Mouse (Mus musculus) myocyte (in vitro differentiated cells): ENCODE data around the gene Foxo3. TPM values are rescaled to one million over a fixed set of nuclear protein-coding genes. Genes with fewer than 3 reads are reported as not detected.
A peak's percentile ranks its signal among the peaks of the same experiment; 100 is the strongest.

Experiments
- H3K27me3 ChIP-seq: one replicate; pipeline ENCODE4 v1.6.1; 2011; ENCODE audit not compliant: control insufficient read depth, insufficient read depth, insufficient read length
- H3K36me3 ChIP-seq: one replicate; pipeline ENCODE4 v1.6.1; 2011; ENCODE audit not compliant: control insufficient read depth, insufficient read depth
- H3K4me2 ChIP-seq: one replicate; pipeline ENCODE4 v1.6.1; 2011; ENCODE audit warnings: low read depth, control low read depth
- H3K4me3 ChIP-seq: one replicate; pipeline ENCODE4 v1.5.1; 2011; ENCODE audit warnings: mild to moderate bottlenecking, control low read depth, moderate library complexity
- H3K79me2 ChIP-seq: one replicate; pipeline ENCODE4 v1.6.1; 2011; ENCODE audit not compliant: control insufficient read depth, insufficient read depth
- H3ac ChIP-seq: one replicate; pipeline ENCODE4 v1.6.1; 2011; ENCODE audit not compliant: control insufficient read depth, insufficient read length
- CEBPB ChIP-seq: IDR thresholded peaks from 2 replicates; pipeline ENCODE4 v1.6.1; 2011; ENCODE audit warnings: mild to moderate bottlenecking, moderate library complexity; ENCODE audit not compliant: poor library complexity, insufficient read depth, severe bottlenecking
- E2F4 ChIP-seq: IDR thresholded peaks from one replicate; pipeline ENCODE4 v1.6.1; 2011; ENCODE audit warnings: mild to moderate bottlenecking, control low read depth, moderate library complexity; ENCODE audit not compliant: insufficient read depth
- MAX ChIP-seq: IDR thresholded peaks from one replicate; pipeline ENCODE4 v1.6.1; 2011; ENCODE audit warnings: low read depth, mild to moderate bottlenecking, control low read depth
- MYOD1 ChIP-seq, 3 experiments: IDR thresholded peaks; one replicate each; pipeline ENCODE4 v1.6.1; 2011; ENCODE audit warnings: control low read depth in 2 of 3, low read depth in 2 of 3, mild to moderate bottlenecking in 2 of 3, moderate library complexity in 1 of 3; ENCODE audit not compliant: insufficient read length in 2 of 3, control insufficient read depth in 1 of 3
- MYOG ChIP-seq, 3 experiments: IDR thresholded peaks; one replicate each; pipeline ENCODE4 v1.6.1; 2011; ENCODE audit warnings: control low read depth in 2 of 3, low read depth in 2 of 3, mild to moderate bottlenecking in 2 of 3; ENCODE audit not compliant: insufficient read length in 2 of 3, control insufficient read depth in 1 of 3, insufficient read depth in 1 of 3
- POLR2A ChIP-seq: IDR thresholded peaks from one replicate; pipeline ENCODE4 v1.6.1; 2011; ENCODE audit warnings: low read depth, mild to moderate bottlenecking, control low read depth, moderate library complexity; ENCODE audit not compliant: insufficient read length
- POLR2AphosphoS2 ChIP-seq: IDR thresholded peaks from one replicate; pipeline ENCODE4 v1.6.1; 2011; ENCODE audit warnings: low read depth, control low read depth; ENCODE audit not compliant: insufficient read length
- REST ChIP-seq: IDR thresholded peaks from one replicate; pipeline ENCODE4 v1.6.1; 2011; ENCODE audit warnings: mild to moderate bottlenecking, control low read depth, moderate library complexity; ENCODE audit not compliant: insufficient read depth, insufficient read length
- SRF ChIP-seq: IDR thresholded peaks from one replicate; pipeline ENCODE4 v1.6.1; 2011; ENCODE audit warnings: low read depth; ENCODE audit not compliant: control insufficient read depth, insufficient read length
- TCF12 ChIP-seq: IDR thresholded peaks from one replicate; pipeline ENCODE4 v1.6.1; 2011; ENCODE audit warnings: mild to moderate bottlenecking, control low read depth; ENCODE audit not compliant: poor library complexity, insufficient read depth, severe bottlenecking
- TCF3 ChIP-seq: IDR thresholded peaks from one replicate; pipeline ENCODE4 v1.6.1; 2011; ENCODE audit warnings: low read depth, control low read depth; ENCODE audit not compliant: insufficient read length
- USF1 ChIP-seq: IDR thresholded peaks from one replicate; pipeline ENCODE4 v1.6.1; 2011; ENCODE audit warnings: low read depth, mild to moderate bottlenecking, control low read depth, moderate library complexity
- polyA plus RNA-seq: library from polyadenylated mRNA; unstranded; fragments of >200 nt; fragmentation: generic; extraction: Trizol; gene quantifications from one replicate; pipeline ENCODE4 v1.2.1, GENCODE M21; 2012; ENCODE audit warnings: missing spikeins

Gene Foxo3
- polyA plus RNA-seq, 1 experiment, result 11.2 TPM

DNA sequence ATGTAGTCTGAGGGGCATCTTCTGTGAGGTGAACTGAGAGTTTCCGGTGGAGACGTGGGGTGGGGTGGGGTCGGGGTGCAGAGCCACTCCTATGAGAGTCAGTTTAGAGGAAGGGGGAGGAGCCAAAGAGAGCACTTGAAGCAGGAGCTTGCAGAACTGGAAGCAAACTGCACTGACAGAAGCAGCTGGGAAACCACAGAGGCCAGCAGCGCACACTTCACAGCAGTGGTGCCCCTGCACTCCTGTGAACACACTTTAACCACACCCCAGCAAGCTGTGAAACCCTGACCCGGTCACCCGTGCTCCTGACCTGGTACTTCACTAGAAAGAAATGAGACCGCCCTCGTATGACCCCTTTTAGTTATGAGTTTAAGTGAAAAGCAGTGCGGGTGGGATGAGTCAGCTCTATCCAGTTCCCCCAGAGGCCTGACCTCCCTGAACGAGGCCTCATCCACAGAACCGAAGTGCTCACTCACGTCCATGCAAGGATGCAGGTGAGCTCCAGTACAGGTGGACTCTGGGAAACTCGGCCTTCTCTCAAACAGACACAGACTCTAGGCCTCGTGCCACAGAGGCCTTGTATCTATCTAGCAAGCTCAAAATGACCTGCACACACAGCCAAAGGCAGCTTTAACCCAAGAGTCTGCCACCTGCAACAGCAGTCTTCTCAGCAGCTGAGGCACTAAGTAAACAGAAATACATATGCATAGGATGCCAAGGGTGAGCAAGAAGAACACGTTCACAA is 7.1 kb downstream of the Foxo3 start:
- H3K4me3 ChIP-seq, result no peak overlapping the region

GRCm38 (mm10) chr10:42267811-42268545 is 8.6 kb downstream of the Foxo3 start:
- Histone ChIP-seq H3K27me3 (no peaks in the 10 kb centered on the region), H3K36me3 (peaks cover 13% of the 10 kb centered on the region), H3K79me2 (peaks cover 21% of the 10 kb centered on the region), H3ac (no peak overlapping the region), H3K4me2 (no peak overlapping the region), H3K4me3 (no peak overlapping the region)
- no peak for TF ChIP-seq TCF12

More for the DNA sequence above, 7.1 kb downstream of the Foxo3 start:
- H3K79me2 ChIP-seq, result peaks cover 21% of the 10 kb centered on the region
- peaks cover 13% of the 10 kb centered on the region for H3K36me3 ChIP-seq
- peak overlapping the region; percentile 43 for H3K4me2 ChIP-seq
- H3ac ChIP-seq, result no peak overlapping the region
- TF ChIP-seq SRF (no peak), MYOD1 (IDR thresholded peaks at IDR 0.05; ENCODE audit: control insufficient read depth in 1 of 3, insufficient read length in 2 of 3, low read depth in 2 of 3) (peak in 2 of 3 experiments; percentile 77 to 84), MYOG (IDR thresholded peaks at IDR 0.05; ENCODE audit: control insufficient read depth in 1 of 3, insufficient read depth in 1 of 3, insufficient read length in 2 of 3, low read depth in 2 of 3) (peak in 1 of 3 experiments; percentile 54), CEBPB (no peak)
- H3K27me3 ChIP-seq, result no peaks in the 10 kb centered on the region

DNA sequence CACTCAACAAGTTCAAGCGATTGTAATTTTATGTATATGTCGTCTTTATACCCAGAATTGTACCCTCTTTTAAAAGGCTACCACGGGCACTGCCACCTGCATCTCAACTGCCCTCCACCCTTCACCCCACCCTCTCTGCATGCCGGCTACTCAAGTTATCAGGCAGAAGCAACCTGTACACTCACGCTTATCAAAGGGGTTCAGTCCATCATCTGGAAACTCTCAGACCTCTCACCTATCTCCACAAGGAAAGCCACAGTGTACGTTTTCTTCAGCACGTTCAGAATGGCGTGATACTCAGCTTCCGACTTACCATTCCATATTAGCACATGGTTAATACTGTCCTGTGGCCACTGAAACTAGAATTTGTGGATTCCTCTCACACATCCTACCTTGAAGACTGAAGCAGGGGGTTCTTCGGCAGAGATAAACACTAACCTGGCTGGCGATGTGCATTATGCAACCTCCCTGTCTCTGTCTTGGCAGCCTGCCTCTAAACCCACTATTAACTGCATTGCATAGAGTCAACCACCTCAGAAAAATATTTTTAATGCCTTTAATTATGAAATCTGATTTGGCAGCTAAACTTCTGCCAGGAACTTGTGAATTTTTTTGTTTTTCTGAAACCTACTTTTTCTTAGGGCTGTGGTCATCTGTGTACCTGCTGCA is 11.4 kb downstream of the Foxo3 start:
- H3K4me3 ChIP-seq, result no peak overlapping the region
- H3K27me3 ChIP-seq, result no peaks in the 10 kb centered on the region
- peaks cover 17% of the 10 kb centered on the region for H3K79me2 ChIP-seq
- peaks cover 13% of the 10 kb centered on the region for H3K36me3 ChIP-seq
- TF ChIP-seq CEBPB, result no peak
- H3K4me2 ChIP-seq, result no peak overlapping the region
- H3ac ChIP-seq, result no peak overlapping the region

- H3ac ChIP-seq, result no peak overlapping the region
- H3K36me3 ChIP-seq, result peaks cover 13% of the 10 kb centered on the region
- H3K4me2 ChIP-seq, result no peak overlapping the region
- H3K27me3 ChIP-seq, result no peaks in the 10 kb centered on the region
- H3K79me2 ChIP-seq, result peaks cover 9% of the 10 kb centered on the region
- no peak overlapping the region for H3K4me3 ChIP-seq
- no peak for TF ChIP-seq SRF
- no peak for TF ChIP-seq USF1
- no peak for TF ChIP-seq MYOD1 (IDR thresholded peaks at IDR 0.05; ENCODE audit: control insufficient read depth in 1 of 3, insufficient read length in 2 of 3, low read depth in 2 of 3)
- no peak for TF ChIP-seq POLR2A
Observed at GRCm38 (mm10) chr10:42264195-42264594, 12.4 kb downstream of the Foxo3 start.

DNA sequence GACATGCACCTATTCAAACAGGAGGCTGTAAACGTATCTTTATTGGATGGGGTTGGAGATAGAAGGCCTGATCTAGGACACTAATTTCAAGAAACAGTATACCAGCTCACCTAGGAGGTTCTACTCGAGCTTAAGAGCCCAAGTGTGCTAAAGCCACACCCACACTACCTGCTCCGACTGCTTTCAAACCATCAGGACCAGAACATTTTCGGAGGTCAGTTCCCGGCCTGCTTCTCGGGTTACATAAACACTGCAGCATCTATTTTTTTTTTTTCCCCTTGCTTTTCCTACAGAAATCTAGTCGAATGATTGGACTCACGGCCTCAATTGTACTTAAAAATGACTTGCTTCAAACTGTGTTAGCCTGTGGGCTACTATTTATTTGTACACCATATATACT is 12.9 kb downstream of the Foxo3 start:
- Histone ChIP-seq H3ac (no peak overlapping the region), H3K27me3 (no peaks in the 10 kb centered on the region), H3K4me2 (no peak overlapping the region), H3K36me3 (peaks cover 13% of the 10 kb centered on the region), H3K4me3 (no peak overlapping the region), H3K79me2 (peaks cover 8% of the 10 kb centered on the region)
- TF ChIP-seq MAX (no peak), MYOD1 (IDR thresholded peaks at IDR 0.05; ENCODE audit: control insufficient read depth in 1 of 3, insufficient read length in 2 of 3, low read depth in 2 of 3) (no peak), POLR2AphosphoS2 (no peak), CEBPB (no peak), SRF (no peak), POLR2A (no peak), TCF3 (no peak), REST (no peak), USF1 (no peak), MYOG (IDR thresholded peaks at IDR 0.05; ENCODE audit: control insufficient read depth in 1 of 3, insufficient read depth in 1 of 3, insufficient read length in 2 of 3, low read depth in 2 of 3) (no peak), E2F4 (no peak), TCF12 (no peak)
